Mouse (Mus musculus) thymus, postnatal 4 days (tissue): ENCODE results near the gene Ccdc88c.

Experiments
- DNase-seq: peaks from one replicate; pipeline ENCODE4 v3.0.0; 2021

Gene Ccdc88c

DNA sequence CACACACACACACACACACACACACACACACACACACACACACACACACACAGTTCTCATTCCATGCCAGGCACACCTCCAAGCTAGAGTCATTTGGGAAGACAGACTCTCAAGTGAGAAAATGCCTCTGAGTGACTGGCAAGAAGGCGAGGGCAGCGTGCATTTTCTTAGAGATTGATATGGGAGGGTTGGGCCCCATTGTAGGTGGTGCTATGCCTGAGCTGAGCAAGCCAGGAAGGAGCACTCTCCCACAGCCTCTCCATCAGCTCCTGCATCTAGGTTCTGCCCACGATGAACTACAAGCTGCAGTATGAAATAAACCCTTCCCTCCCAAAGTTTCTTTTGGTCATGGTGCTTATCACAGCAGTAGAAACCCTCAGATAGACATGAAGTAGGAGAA is 63.6 kb downstream of the Ccdc88c start:
- DNase-seq = no peak

DNA sequence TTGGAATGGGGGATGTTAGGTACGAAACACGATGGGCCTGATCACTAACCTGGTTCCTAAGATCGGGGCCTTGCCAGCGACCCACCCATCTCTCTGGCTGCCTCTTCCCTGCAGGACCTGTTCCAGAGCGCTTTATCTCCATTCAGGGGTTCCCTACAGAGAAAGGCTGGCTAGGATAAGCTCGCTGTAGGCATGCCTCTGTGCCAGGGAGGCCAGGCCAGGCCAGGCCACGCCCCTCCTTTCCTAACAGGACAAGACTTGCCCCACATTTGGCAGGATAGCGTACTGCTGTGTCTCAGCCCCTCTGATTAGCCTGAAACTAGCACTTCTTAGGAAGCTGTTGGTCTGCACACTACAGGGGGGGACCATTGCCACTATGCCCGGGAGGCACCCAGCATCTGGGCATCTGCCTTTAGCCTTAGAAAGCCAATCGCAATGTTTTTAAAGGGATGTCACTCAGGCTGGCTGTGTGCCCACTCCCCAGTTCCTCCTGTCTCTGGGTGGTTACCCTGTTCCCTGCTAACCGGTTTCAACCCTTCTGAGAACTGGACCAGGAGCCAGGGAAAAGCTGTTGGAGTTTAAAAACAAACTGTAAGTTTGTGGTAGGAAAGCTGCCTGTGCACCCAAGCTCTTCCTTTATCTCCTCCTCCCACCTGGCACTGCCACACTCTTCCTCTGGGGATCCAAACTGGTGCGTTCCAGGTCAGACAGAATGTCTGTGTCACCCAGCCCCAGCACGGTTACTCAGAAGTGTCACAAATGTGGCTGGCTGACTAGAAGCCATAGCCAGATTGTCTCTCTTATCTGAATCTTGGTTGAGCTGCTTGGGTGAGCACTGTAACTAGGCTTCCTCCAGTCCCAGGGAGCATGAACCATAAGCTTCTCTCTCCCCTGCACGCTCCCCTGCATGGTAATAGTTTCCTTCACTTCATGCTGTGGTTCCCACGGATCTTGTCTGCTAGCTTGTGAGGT is 69.9 kb downstream of the Ccdc88c start:
- no peak for DNase-seq

DNA sequence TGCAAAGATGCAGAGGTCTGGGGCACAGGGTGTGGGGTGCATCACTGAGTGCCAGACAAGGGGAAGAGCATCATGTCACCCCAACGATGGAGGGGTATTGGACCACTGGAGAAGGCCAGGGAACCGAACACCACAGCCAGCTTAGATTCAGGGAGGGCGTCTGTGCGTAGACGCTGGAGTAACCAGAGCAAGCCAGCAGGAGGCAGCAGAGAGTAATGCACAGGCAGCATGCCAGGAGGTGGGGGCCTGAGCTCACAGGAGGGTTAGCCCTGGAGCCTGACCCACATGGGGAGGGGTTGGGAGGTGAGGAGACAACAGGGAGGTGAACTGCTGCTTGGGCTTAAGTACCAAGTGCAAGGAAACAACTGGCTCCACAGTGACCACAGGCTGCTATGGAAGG is 70.8 kb downstream of the Ccdc88c start:
- peak; percentile 97 for DNase-seq

DNA sequence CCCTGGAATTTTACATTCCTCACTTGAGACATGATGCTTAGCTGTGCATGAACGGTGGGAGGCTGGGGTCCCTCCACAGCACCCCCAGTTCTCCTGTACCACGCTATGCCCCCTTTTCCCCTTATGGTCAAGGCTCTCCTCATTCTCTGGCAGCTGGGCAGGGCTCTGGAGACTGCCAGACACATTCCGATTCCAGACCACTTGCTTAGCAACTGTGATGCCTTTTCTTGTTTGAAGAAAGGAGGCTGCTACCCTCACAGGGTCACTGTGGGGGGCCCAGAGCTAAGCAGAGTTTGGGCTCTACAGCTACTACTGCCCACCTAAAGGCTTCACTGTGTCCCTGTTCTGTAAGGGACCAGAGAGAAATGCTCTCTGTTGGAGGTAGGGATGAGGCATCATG is 71.6 kb downstream of the Ccdc88c start:
- DNase-seq = no peak

DNA sequence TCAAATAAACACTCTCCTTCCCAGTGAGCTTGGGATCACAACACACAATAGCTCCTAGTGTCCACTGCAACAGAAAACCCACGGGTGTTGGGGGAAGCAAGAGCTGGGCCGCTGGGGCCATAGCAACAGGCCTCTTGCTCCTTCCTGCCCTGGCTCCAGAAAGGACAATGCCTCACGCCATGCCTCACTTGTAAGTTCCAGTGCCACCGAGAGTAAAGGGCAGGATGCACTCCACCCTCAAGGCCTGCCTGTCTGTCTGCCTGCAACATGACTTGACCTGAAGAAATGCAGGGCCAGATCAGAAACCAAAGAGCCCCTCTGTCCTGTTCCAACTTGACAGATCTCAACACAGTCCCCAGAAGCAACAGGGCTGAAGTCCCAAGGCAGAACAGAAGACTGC is 72.0 kb downstream of the Ccdc88c start:
- no peak for DNase-seq

DNA sequence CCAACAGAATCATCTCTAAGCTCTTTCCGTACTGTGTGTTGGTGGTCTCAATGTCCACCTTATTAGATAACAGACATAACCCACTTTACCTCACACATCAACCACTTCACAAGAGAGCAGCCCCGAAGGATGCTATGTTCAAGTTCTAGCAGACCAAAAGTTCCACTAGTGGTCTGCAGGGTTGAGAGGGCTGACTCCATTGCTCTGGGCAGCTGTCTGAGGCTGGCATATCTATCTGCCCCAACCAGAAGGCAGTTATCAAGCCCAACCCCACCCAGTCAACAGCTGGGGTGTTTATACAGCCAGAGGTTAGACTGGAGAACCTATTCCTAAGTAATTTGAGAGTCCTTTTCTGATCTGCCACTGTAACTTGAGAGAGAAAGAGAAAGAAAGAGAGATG is 72.8 kb downstream of the Ccdc88c start:
- no peak for DNase-seq

DNA sequence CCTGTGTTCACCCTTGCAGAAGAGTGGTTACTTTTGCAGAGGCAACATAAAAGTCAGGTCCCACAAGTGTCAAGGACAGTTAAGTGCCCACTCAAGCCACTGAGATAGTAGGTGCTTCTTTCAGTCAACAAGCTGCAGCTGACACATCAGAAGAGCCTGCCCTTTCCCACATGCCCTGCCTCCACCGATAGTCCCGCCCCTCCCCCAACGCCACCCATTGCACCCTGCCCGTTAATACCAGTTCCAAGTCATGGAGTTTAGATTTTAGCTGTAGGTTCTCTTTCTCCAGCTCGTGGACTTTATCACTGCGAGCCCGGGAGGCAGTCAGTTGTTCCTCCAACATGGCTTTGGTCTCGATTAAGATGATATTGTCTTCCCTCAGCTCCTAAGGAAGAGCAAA is 74.9 kb downstream of the Ccdc88c start:
- DNase-seq = no peak

DNA sequence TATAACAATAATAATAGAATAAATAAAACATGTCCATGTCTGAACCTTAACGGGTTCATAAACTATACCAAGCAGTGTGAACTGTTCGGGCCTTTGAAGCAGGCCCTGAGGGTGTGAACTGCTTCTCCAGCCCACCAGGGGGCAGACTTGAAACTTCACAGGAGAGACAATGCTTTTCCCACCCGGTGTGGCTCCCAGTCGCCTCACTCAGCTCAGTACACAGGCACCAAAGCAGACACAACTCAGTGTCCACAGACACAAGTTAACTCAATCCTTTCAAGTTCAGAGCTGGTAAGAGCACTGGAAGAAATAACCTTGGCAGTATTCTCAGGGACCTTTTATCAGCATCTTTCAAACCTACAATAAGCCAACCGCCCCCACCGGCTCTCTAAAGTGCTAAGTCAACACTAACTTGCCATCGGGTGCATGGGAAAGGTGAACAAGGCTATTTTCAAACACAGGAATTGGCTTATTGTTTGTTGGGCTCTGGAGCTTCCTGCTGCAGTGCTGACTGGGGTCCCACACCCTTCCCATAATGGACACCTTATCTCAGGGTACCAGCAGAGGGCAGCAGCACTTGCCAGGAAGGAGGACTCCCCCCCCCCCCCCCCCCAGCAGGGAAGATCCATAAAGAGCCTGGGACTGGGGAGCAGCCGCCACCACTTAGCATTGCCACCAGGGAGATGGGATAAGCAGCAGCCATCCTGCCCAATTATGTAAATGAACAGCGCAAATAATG is 76.5 kb downstream of the Ccdc88c start:
- DNase-seq = peak; percentile 90

DNA sequence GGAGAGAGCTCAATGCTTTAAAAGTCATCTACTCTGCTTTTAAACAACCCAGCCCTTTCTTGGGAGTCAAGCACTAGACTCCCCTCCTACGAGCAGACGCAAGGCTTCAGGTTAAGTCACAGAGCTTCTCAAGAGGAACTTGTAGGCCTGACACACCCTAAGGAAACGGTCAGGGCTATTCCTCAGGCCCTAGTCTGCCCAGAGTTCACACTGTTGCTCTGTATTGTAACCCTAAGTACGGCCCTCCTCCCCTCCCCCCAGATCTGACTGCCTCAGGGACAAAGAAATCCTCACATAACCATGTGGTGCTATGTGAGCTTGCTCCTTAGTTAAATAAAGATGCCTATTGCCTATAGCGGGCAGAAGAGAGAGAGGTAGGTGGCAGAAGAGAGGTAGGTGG is 79.7 kb downstream of the Ccdc88c start:
- DNase-seq = no peak

DNA sequence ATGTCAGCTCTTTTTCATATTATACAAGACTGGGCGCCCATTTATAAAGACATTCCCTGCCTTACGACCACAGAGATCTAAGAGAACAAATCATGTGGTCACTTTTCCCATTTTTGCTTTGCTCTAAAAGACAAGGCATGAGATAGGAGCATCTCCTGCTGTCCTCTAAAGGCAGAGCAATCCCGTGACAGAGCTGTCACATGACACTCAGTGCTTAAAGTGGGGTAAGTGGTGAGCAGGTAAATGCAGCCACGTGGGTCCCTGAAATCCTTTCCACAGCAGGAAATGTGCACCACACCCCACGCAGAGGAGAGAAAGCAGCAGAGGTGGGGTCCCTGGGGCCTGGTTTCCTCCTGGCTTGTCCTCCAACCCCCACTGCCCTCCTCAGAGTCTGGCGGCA is 80.8 kb downstream of the Ccdc88c start:
- no peak for DNase-seq

DNA sequence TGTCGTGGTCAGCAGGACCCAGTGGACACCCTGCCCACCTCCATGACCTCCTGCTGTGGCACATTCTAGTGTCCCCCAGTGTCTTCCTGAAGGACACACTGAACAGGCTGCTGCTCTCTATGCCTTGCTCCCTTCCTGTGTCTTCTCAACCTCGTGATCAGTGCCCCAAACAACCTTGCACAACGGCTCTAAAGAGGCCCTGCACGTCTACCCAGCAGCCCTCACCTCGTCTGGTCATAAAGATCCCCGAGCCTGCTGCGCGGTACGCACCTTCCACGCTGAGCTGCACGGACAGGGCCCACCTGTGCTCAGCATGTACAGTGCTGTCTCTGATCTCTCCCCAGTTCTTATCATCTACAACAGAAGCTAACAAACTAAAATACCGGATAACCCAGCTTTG is 82.9 kb downstream of the Ccdc88c start:
- DNase-seq = no peak

DNA sequence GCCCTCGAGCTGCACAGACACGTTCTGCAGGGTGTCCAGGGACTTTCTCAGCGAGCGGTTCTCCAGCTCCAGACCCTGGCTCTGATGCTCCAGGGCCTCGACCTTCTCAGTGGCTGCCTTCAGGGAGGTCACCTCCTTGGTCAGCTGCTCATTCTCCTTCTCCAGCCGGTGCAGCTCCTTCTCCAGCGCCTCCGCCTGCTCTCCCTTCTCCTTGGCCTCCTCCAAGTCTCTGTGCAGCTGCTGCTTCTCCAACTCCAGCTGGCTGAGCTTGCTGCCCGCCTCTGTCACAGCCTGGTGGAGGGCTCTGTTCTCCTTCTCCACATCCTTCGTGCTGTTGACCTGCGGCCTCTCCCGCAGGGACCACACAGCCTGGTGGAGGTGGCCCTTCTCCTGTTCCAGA is 83.4 kb downstream of the Ccdc88c start:
- no peak for DNase-seq

DNA sequence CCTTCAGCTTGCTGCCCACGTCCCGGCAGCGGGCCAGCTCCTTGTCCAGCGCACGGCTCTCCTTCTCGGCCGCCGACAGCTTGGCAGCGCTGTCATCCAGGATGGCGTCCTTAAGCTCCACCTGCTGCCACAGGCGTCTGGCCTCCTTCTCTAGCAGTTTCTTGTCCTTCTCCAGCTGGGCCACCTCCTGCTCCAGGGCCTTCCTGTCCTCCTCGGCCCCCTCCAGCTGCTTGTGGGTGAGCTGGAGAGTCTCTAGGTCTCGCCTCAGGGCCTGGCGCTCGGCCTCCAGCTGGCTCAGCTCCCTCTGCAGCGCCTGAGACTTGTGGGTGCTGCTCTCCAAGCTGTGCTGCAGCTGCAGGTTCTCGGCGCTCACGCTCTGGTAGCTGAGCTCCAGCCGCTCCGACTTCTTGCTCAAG is 83.9 kb downstream of the Ccdc88c start:
- no peak for DNase-seq

DNA sequence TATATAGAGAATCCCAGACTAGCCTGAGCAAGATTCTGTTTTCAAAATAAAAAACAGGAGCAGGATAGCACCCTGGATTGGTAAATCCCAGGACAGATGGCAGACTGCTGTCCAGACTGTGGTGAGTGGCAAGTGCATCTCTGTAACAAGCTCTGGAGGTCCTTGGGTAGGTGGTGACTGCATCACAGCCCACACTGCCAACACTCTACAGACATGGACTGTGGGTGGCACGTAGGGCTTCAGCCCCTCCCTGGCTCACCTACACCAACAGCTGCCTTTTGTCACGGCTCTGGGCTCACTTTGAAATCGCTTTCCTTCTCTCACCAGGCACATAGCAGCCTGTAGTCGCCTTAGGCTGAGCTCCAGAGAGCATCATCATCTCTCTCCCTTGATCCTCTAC is 85.7 kb downstream of the Ccdc88c start:
- DNase-seq = no peak

DNA sequence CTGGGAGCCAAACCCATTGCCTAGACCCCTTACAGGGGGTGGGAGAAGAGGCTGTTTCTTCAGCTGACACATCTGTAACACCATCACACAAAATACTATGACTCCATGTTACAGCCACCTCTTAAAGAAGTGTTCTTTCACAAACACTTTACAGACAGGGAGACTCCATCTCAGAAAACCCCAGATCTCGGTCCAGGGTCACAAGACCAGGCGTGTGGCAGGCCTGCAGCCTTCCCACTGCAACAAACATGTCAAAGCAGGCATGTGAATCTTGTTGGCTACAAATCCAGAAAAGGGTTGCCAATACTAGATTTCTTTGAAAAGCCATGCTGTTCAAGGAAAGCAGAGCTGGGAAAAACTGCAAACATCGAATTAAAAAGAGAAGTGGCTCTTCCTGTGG is 87.5 kb downstream of the Ccdc88c start:
- DNase-seq = no peak

DNA sequence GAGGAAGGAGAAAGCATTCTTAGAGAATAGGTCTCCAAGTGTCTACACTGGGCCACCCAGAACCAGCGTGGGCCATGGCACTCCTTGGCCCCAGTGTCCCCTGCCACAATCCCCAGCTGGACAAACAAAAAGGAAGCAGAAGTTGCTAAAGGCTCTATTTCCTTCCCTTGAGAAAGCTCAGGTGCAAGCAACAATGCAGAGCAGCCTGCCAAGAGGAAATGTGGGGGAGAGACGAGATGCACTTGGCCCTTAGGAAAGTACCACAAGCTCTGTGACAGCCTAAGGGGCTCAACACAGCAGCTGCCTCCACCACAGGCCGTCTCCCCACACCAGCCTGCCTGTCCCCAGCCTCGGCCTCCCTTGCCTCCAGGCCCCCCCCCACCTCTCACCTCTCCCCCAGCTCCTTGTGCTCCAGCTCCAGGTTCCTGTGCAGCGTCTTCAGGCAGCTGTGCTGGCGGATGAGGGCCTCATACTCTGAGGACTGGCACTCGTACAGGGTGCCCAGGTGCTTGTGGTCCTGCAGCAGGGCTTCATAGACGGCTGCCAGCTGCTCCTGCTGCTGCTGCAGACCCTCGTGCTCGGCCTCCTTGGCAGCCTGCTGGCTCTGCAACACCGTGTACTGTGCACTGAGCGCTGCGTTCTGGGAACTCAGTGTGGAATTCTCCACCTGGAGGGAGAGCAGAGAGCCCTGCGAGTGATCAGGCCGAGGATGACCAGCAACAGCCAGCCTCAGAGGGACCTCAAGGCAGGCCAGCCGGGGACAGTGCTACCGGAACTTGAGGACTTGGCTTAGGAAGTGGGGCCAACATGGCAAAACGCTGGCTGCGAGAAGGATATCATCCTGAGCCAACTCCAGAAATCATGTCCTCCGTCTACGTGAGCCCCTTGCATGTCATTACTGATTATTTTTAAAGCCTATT is 91.2 kb downstream of the Ccdc88c start:
- DNase-seq = peak; percentile 41

DNA sequence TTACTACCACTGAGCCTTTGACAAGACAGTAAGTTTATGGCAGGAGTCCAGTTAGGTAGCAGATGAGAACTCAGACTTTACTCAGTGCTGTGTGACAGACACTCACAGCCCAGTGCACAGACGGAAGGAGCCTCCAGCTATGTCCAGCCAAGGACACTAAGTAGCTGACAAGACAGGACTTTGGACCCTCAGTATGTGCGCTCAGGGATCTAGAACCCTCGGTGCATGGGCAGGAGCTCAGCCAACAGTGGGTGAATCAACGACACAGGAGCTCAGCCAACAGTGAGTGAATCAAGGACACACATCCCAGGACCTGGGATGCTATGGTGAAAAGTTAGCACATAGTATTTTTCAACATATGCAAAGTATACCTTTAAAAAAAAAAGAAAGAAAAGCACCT is 92.1 kb downstream of the Ccdc88c start:
- DNase-seq = no peak

DNA sequence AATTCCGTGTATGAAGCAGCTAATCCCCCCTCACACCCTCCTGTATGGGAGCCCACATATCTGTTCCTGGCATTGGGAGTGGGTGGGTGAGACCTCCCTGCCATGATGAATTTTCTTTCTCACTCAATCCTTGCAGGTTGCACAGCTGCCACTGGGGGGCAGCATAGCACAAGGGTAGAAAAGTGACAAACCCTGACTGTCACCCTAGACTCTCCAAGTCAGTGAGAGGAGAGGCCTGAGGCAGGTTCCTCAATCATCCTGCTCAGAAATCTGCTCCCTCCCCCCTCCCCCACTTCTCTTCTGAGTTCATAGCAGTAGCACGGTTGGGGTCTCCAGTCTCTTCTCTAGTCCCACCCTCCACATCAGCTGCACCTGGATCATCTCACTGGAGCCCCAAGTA is 92.7 kb downstream of the Ccdc88c start:
- peak; percentile 89 for DNase-seq

DNA sequence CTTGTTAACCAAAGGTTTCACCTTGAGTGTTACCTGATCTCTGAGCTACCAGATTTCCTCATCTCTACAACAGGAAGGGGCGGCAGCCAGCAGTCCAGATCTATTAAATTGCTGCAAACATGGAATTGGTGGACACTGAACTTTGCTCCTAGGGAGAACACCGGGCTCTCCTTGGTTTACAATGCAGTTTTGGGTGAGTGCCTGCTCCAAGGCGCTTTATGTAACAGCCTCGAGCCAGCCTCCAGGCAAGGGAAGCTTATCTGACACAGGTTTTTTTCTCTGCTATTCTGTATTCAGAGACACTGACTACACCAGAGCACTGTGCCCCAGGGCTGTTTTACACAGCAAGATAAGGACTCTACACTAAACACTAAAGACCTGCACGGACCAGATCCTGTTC is 94.1 kb downstream of the Ccdc88c start:
- DNase-seq = no peak

DNA sequence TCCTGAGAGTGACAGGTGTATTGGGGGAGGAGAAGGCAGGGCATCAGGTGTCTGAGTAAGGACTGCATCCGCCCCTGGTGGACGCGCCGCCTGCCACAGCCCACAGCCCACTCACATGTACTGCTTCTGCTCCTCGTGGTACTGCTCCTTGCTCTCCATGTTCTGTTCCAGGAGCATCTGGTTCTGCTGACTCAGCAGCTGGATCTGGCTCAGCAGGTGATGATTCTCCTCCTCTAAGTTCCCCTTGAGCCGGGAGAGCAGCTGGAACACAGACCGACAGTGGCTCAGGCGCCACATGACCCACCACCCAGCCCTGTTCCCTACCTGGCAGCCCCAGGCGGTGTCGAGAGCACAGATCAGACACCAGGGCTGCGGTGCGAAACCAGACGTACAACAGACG is 97.2 kb downstream of the Ccdc88c start:
- DNase-seq = no peak

DNA sequence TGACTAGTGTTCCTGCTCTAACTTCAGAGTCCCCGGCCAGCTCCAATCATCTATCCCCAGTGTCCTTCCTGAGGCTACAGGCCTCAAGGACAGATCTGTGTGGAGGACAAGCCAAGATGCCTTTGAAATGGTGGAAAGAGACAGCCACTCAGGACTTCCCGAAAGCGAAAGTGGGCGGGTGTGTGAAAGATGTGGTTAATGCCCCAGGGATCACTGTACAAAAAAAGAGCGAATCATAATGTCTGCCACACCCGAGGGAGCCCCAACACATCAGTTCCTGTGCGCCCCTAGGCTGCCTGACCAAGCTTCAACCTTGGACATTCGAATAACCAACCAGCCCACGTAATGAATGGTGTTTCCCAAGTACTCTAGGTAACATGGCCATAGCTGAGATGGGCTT is 100.6 kb downstream of the Ccdc88c start:
- DNase-seq = no peak

DNA sequence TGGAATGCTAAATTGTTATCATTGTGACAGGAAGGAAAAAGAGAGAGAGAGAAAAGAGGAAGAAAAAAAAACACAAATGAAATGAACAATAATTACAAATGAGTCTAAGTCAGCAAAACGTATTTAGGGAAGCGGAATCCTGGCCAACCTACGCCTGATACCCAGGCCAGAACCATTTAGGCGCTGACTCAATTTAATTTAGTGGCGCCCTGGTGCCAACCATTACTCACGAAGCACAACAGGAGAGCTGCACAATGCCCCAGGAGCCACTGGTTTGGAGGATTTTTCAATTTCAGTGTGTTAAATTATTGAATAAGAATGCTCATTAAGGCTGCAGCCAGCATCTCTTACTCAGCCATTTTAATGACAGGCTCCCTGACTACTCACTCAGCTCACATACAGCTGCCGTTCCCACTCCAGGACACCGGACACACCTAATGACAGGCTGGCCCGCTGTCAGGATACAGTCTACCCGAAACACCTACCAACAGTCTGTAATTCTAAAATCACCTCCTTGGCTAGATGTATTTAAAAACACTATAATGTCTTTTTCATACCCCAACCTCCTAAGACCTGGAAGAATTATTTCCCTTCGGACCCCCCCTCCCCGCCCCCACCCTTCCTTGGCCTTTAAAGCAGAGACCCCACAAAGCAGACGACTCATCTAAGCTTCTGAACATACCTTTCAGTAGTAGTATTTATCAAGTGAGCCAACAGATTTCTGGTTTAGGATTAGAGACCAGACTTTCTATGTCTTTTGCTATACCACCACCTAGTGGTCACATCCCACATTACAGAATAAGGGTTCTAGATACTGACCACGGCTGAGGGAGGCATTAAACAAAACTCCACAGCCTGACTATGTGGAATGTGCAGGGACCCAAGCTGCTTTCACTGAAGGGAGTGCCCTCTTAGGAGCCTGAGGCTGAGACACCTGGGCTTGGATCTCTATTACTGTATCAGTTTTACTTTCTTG is 102.9 kb downstream of the Ccdc88c start:
- DNase-seq = peak; percentile 53
